Mouse (Mus musculus): ENCODE data around the gene Platr17.
"Not testable (repeated sequence)": the region's sequence is repeated elsewhere in the genome, so short reads cannot be mapped to it uniquely, and the experiment has no call there.

Platr17 gene

GRCm38 (mm10) chr17:33903911-33904651 is 854 bp upstream of the Platr17 start:
- not testable (repeated sequence) for DNase-seq

- peak; percentile 61 for DNase-seq
Measured at GRCm38 (mm10) chr17:33908331-33909076, 3.6 kb downstream of the Platr17 start.

GRCm38 (mm10) chr17:33909077-33909868 is 4.3 kb downstream of the Platr17 start, which contains the start of gene Daxx:
Gene Daxx, plus strand, starts transcription at chr17:33909414.
- peak; percentile 100 for DNase-seq

GRCm38 (mm10) chr17:33909869-33910250 is 4.9 kb downstream of the Platr17 start:
- peak; percentile 57 for DNase-seq

- DNase-seq = no peak
Measured at GRCm38 (mm10) chr17:33910346-33911051, 5.6 kb downstream of the Platr17 start.

- no peak for DNase-seq
Measured at GRCm38 (mm10) chr17:33911052-33911812, 6.3 kb downstream of the Platr17 start.

- no peak for DNase-seq
Measured at GRCm38 (mm10) chr17:33911813-33912414, 7.0 kb downstream of the Platr17 start.

GRCm38 (mm10) chr17:33913264-33913663 is 8.3 kb downstream of the Platr17 start:
- no peak for DNase-seq

- DNase-seq = no peak
Measured at GRCm38 (mm10) chr17:33913905-33914304, 9.0 kb downstream of the Platr17 start.

GRCm38 (mm10) chr17:33914969-33915391 is 10.0 kb downstream of the Platr17 start:
- no peak for DNase-seq

GRCm38 (mm10) chr17:33915671-33916250 is 10.8 kb downstream of the Platr17 start, which contains the start of the genes Tapbp and Zbtb22:
Gene Tapbp, plus strand, starts transcription at chr17:33915899.
Gene Zbtb22, plus strand, starts transcription at chr17:33915904.
- peak; percentile 97 for DNase-seq

- DNase-seq = no peak
Measured at GRCm38 (mm10) chr17:33916294-33916693, 11.4 kb downstream of the Platr17 start.

GRCm38 (mm10) chr17:33916847-33917655 is 12.1 kb downstream of the Platr17 start:
- DNase-seq = no peak

GRCm38 (mm10) chr17:33917656-33918292 is 12.8 kb downstream of the Platr17 start:
- DNase-seq = no peak

GRCm38 (mm10) chr17:33918293-33919203 is 13.6 kb downstream of the Platr17 start:
- DNase-seq = no peak

GRCm38 (mm10) chr17:33919351-33920281 is 14.7 kb downstream of the Platr17 start:
- peak; percentile 89 for DNase-seq
